Mouse (Mus musculus) CH12.LX (cell line): ENCODE results near the gene Gm20517. TPM values are rescaled to one million over a fixed set of nuclear protein-coding genes. Genes with fewer than 3 reads are reported as not detected.

Experiments used
- DNase-seq: peaks from one replicate; pipeline ENCODE4 v3.0.0-alpha.2; 2013; ENCODE audit errors: extremely low read depth
- H3K27ac ChIP-seq: 2 replicates; pipeline ENCODE4 v1.5.1; 2012; ENCODE audit warnings: low read depth, mild to moderate bottlenecking, control low read depth, moderate library complexity; ENCODE audit not compliant: insufficient read depth
- H3K27me3 ChIP-seq: replicated peaks from 2 replicates; pipeline ENCODE3; 2012; ENCODE audit warnings: inconsistent platforms
- H3K36me3 ChIP-seq, 2 experiments: replicated peaks in 1 of 2; 2 replicates each; pipeline versions ENCODE3 to v1.6.1; 2012; ENCODE audit warnings: inconsistent platforms in 1 of 2, low read length in 1 of 2, mild to moderate bottlenecking in 1 of 2, mixed read lengths in 1 of 2, moderate library complexity in 1 of 2; ENCODE audit not compliant: control insufficient read depth in 1 of 2, insufficient read depth in 1 of 2
- H3K4me1 ChIP-seq, 2 experiments: 2 replicates each; pipeline ENCODE4 v1.6.1; 2012; ENCODE audit warnings: inconsistent platforms in 1 of 2, moderate library complexity in 1 of 2; ENCODE audit not compliant: insufficient read depth in 2 of 2, control insufficient read depth in 1 of 2
- H3K4me2 ChIP-seq: 2 replicates; pipeline ENCODE4 v1.6.1; 2012; ENCODE audit warnings: low read depth, mild to moderate bottlenecking, control low read depth; ENCODE audit not compliant: poor library complexity, insufficient read depth, severe bottlenecking
- H3K4me3 ChIP-seq, 3 experiments: fragments of 150-350 bp in 1 of 3; sonication (generic) in 1 of 3; replicated peaks in 1 of 3; 2 replicates each; pipeline versions ENCODE3 to v1.5.1; 2011 to 2012; ENCODE audit warnings: low read depth in 2 of 3, low read length in 2 of 3, mild to moderate bottlenecking in 2 of 3, moderate library complexity in 2 of 3, control low read depth in 1 of 3, improper control_type of control experiment in 1 of 3, inconsistent platforms in 1 of 3, mixed read lengths in 1 of 3; ENCODE audit not compliant: poor library complexity in 1 of 3
- H3K79me2 ChIP-seq: replicated peaks from 2 replicates; pipeline ENCODE4 v1.6.1; 2012; ENCODE audit warnings: mild to moderate bottlenecking, moderate library complexity; ENCODE audit not compliant: control insufficient read depth, poor library complexity, insufficient read depth, severe bottlenecking; ENCODE audit errors: extremely low read depth
- H3K9ac ChIP-seq: 2 replicates; pipeline ENCODE4 v1.6.1; 2012; ENCODE audit warnings: low read depth, mild to moderate bottlenecking, control low read depth, moderate library complexity; ENCODE audit not compliant: insufficient read depth
- H3K9me3 ChIP-seq: replicated peaks from 2 replicates; pipeline ENCODE3; 2012; ENCODE audit warnings: low read length, inconsistent platforms, mixed read lengths
- BHLHE40 ChIP-seq: IDR thresholded peaks from 2 replicates; pipeline ENCODE4 v1.6.1; 2011; ENCODE audit warnings: mild to moderate bottlenecking, low read depth, low read length, improper control_type of control experiment
- CHD1 ChIP-seq: IDR thresholded peaks from 2 replicates; pipeline ENCODE4 v1.6.1; 2012; ENCODE audit warnings: low read depth, low read length, improper control_type of control experiment, inconsistent platforms
- E2F4 ChIP-seq: IDR thresholded peaks from 2 replicates; pipeline ENCODE4 v1.6.1; 2011; ENCODE audit warnings: low read depth, low read length, improper control_type of control experiment; ENCODE audit not compliant: insufficient replicate concordance
- EP300 ChIP-seq: IDR thresholded peaks from 2 replicates; pipeline ENCODE4 v1.6.1; 2011; ENCODE audit warnings: low read length, improper control_type of control experiment
- JUN ChIP-seq: IDR thresholded peaks from 2 replicates; pipeline ENCODE4 v1.6.1; 2011; ENCODE audit warnings: low read depth, mild to moderate bottlenecking, low read length, improper control_type of control experiment, moderate library complexity; ENCODE audit not compliant: insufficient read depth
- JUND ChIP-seq: conservative IDR thresholded peaks from 2 replicates; pipeline ENCODE4 v1.6.1; 2011; ENCODE audit warnings: low read depth, low read length, improper control_type of control experiment
- KAT2A ChIP-seq: IDR thresholded peaks from 2 replicates; pipeline ENCODE4 v1.6.1; 2012; ENCODE audit warnings: low read length, improper control_type of control experiment, inconsistent platforms; ENCODE audit not compliant: insufficient replicate concordance
- MAFK ChIP-seq: IDR thresholded peaks from 2 replicates; pipeline ENCODE4 v1.6.1; 2011; ENCODE audit warnings: low read length, improper control_type of control experiment; ENCODE audit not compliant: insufficient replicate concordance
- MAX ChIP-seq: IDR thresholded peaks from 2 replicates; pipeline ENCODE4 v1.6.1; 2011; ENCODE audit warnings: low read length, improper control_type of control experiment
- NRF1 ChIP-seq: IDR thresholded peaks from 2 replicates; pipeline ENCODE4 v1.6.1; 2014; ENCODE audit warnings: low read depth, mild to moderate bottlenecking, inconsistent platforms, low read length, improper control_type of control experiment, moderate library complexity
- RAD21 ChIP-seq: IDR thresholded peaks from 2 replicates; pipeline ENCODE4 v1.6.1; 2011; ENCODE audit warnings: low read depth, mild to moderate bottlenecking, low read length, improper control_type of control experiment, moderate library complexity
- SIN3A ChIP-seq: IDR thresholded peaks from 2 replicates; pipeline ENCODE4 v1.6.1; 2012; ENCODE audit warnings: low read length, improper control_type of control experiment, inconsistent platforms
- SMC3 ChIP-seq: IDR thresholded peaks from 2 replicates; pipeline ENCODE4 v1.6.1; 2011; ENCODE audit warnings: low read depth, low read length, improper control_type of control experiment
- TCF12 ChIP-seq: IDR thresholded peaks from 2 replicates; pipeline ENCODE4 v1.6.1; 2014; ENCODE audit warnings: low read depth, mild to moderate bottlenecking, inconsistent platforms, low read length, improper control_type of control experiment
- UBTF ChIP-seq: IDR thresholded peaks from 2 replicates; pipeline ENCODE4 v1.6.1; 2012; ENCODE audit warnings: low read depth, mild to moderate bottlenecking, inconsistent platforms, low read length, improper control_type of control experiment, moderate library complexity
- USF2 ChIP-seq: conservative IDR thresholded peaks from 2 replicates; pipeline ENCODE4 v1.6.1; 2011; ENCODE audit warnings: low read depth, low read length, improper control_type of control experiment
- dilution Hi-C: fragments of 300-500 bp; cut with MboI; formaldehyde crosslinking; loops from 2 replicates; pipeline ENCODE4 v1.14.3; 2020; ENCODE audit warnings: low sequenced_read_pairs; ENCODE audit not compliant: extremely low pct_unique_long_range_greater_than_20kb, extremely low pct_ligation_motif_present
- in situ Hi-C: fragments of 300-500 bp; cut with MboI; formaldehyde crosslinking; loops from 3 replicates; pipeline ENCODE4 v1.14.3; 2019; ENCODE audit warnings: low sequenced_read_pairs, low pct_ligation_motif_present, low pct_unique_long_range_greater_than_20kb, mixed read lengths
- polyA plus RNA-seq: library from polyadenylated mRNA; unstranded; fragments of >175 nt; gene quantifications from 2 replicates; pipeline ENCODE4 v1.2.1, GENCODE M21; 2012; ENCODE audit warnings: low read depth; ENCODE audit not compliant: insufficient read length
- total RNA-seq, 2 experiments: library from RNA; depleted of rRNA; stranded (reverse); fragments of 300-350 nt in 1 of 2; fragments of >200 nt in 1 of 2; gene quantifications; 2 replicates each; pipeline ENCODE4 v1.2.3; 2012 to 2014

Gene Gm20517
- total and polyA plus RNA-seq, 3 experiments: 1.1 to 1.8 (median 1.8) TPM

- dilution Hi-C loops (no loop called here), in situ Hi-C loops (no loop called here)
- Histone ChIP-seq H3K4me1 (no peaks in the 10 kb centered on the region), H3K9me3 (no peaks in the 10 kb centered on the region), H3K4me3 (no peak overlapping the region), H3K27ac (no peak overlapping the region), H3K79me2 (no peaks in the 10 kb centered on the region), H3K36me3 (no peaks in the 10 kb centered on the region), H3K4me2 (no peak overlapping the region), H3K9ac (no peak overlapping the region), H3K27me3 (peaks cover 52% of the 10 kb centered on the region)
- TF ChIP-seq MAFK: no peak
- TF ChIP-seq MAX: no peak
- no peak for TF ChIP-seq SMC3
- TF ChIP-seq TCF12: no peak
- no peak for TF ChIP-seq CHD1
- TF ChIP-seq UBTF: no peak
- no peak for TF ChIP-seq JUN
- TF ChIP-seq RAD21: no peak
- TF ChIP-seq E2F4: no peak
- TF ChIP-seq SIN3A: no peak
- TF ChIP-seq EP300: no peak
- DNase-seq: no peak
Observed at GRCm38 (mm10) chr17:47721183-47721582, 109.8 kb downstream of the Gm20517 start.

- H3K9me3 ChIP-seq: no peaks in the 10 kb centered on the region
- no peaks in the 10 kb centered on the region for H3K4me1 ChIP-seq
- no peak within 1 kb of the TSS for H3K27ac ChIP-seq
- H3K36me3 ChIP-seq: no peaks in the 10 kb centered on the region
- no peak within 1 kb of the TSS for H3K9ac ChIP-seq
- peaks cover 63% of the 10 kb centered on the region for H3K27me3 ChIP-seq
- no peak for DNase-seq
- H3K79me2 ChIP-seq: no peaks in the 10 kb centered on the region
- dilution Hi-C loops: no loop called here
- no peak within 1 kb of the TSS for H3K4me3 ChIP-seq
- TF ChIP-seq NRF1 (no peak), SIN3A (no peak), KAT2A (no peak), MAFK (no peak), JUND (no peak), BHLHE40 (no peak), USF2 (no peak)
- TF ChIP-seq, all 38 proteins: peak for 0
- no peak within 1 kb of the TSS for H3K4me2 ChIP-seq
- in situ Hi-C loops: no loop called here
Observed at GRCm38 (mm10) chr17:47726566-47726965, 115.2 kb downstream of the Gm20517 start, which contains the start of gene Pgc. Gene Pgc, plus strand, starts transcription at chr17:47726842.
